Mouse (Mus musculus) hematopoietic stem cell, adult 5-6 weeks (primary cell): ENCODE data around the gene Cdh6. TPM values are rescaled to one million over a fixed set of nuclear protein-coding genes. Genes with fewer than 3 reads are reported as not detected.
A peak's percentile ranks its signal among the peaks of the same experiment; 100 is the strongest.

ENCODE experiments used
- ATAC-seq, 2 experiments: fragments of 125-278 bp in 1 of 2; replicated peaks in 1 of 2; 2 replicates each; pipeline ENCODE4 v1.8.0; 2016 to 2017; ENCODE audit warnings: inconsistent platforms in 2 of 2, mild to moderate bottlenecking in 2 of 2, moderate number of reproducible peaks in 2 of 2, low read depth in 1 of 2, moderate TSS enrichment in 1 of 2; ENCODE audit not compliant: low FRiP score in 2 of 2, poor library complexity in 2 of 2, severe bottlenecking in 2 of 2, insufficient read depth in 1 of 2, low TSS enrichment in 1 of 2
- total RNA-seq: library from RNA; stranded (forward); fragments of 172-1452, 232-1000 nt; gene quantifications from 2 replicates; pipeline ENCODE4 v1.2.3, GENCODE M21; 2017

Cdh6 gene
- total RNA-seq, 1 experiment from 2014 or later, result not detected

DNA sequence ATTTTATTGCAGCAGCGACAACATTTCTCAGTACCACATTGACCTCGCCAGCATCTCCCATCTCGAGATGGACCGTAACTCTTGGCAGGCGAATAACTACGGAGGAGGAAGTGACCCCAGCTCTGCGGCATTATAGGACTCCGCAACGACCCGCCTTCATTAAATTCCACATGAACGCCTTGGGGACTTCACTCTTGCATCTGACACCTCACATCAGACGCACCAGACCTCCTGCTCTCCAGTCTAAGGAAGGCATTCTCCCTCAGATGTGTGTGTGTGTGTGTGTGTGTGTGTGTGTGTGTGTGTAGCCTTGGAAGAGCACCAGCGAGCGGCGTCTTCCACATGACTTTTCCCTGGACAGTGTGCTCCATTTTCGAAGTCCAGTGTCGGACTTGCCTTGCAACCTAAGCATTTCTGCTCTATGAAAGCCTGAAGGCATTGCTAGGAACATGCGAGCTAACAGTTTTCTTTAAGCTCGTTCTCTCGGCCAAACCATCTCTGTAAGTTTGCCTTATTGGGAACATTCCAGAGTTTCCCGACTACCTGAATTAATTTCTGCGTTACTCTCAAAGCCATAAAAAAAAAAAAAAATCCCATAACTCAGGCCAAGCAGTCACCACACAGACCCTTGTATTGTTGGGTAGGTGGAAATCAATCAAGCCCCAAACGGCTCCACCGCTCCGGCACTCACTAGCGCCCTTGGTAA, 957 bp downstream of the Cdh6 start:
- ATAC-seq, result 0 out of 4 replicates have a peak, but pooled peaks have one; percentile 18 to 20

DNA sequence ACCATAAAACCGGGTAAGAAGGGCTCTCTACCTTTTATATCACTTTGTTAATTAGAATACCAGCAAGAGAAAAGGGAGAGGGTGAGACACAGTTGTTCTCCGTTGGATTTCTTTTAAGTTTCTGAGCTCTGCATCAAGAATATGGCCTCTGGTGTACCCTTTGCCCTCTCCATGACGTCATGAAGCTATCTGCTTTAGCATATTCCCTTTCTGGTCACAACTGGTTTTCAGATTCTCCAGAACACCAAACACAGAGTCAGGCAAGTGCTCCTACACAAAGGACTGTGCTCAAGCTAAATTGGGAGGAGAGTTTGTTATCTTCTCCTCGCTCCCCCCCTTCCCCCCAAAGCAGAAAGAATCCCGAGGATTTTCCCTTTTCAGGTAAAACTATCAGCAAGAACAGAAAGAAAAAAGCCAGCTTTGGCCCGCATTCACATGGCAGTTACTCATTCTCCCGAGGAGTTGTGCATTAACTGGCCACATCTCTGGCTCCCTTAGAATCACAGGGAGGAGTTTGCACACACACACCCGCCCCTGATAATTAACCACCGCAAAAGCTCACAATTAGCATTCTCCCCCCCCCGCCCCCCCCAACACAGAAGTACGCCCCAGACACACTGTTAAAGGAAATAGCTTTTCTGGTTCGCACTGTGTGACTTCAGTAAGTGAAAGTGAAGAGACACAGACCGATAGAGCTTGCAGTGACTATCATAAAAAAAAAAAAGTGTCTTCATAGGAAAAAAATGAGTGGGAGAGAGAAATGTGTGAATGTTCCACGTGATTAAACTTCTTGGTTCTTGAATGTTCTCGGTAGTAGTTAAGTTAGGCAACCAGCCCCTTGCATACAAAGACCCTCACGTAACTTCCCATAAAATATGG, 1.8 kb downstream of the Cdh6 start:
- no peak for ATAC-seq

DNA sequence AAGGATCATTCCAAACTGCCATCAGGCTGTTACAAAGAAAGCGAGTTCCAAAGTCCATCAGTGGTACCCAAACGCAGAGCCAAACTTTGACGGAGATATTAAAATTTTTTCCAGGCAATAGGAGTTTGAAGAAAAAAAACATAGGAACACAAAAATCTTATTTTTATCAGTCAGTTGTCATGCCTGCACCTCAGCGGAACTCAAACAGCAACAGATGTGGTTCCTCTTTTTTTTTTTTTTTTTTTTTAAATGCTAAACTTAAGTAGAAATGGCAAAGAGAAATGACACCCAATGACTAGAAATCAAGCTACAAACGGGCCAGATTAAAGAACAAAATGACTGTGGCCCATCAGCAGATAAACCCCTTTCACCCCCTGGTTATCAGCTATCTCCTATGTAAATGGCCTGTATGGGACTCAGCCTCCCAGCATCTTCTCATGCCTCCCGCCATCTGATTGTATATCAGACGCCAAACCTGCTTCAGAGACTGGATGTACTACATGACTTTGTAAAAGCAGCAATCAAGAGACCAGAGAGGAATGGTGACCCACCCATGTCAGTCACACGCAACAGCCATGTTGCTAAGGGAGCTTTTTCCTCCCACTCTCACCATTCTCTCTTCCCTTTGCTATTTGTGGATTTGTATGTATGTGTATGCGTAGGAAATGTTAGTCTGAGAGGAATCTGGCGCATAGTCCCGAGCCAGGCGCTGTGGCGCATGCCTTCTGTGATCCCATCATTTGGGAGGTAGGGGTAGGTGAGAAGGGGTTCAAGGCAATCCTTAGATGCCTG, 8.2 kb downstream of the Cdh6 start:
- ATAC-seq, result no peak

DNA sequence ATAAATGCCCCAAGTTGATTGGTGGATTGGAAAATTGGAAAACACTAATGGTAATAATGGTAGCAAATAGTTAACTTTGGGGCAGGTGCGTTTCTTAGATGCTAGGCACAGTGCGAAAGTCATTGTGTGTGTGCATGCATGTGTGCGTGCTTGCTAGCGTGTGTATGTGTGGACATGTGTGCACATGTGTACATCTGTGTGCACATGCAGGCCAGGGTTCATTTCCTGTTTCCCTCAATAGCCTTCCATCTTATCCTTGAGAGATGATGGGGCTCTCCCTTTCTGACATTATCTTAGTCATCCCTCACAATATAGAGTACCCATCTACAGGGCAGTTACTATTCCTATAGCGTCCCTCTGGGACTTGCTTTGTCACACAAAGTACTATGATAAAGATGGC, 17.7 kb downstream of the Cdh6 start:
- no peak for ATAC-seq

DNA sequence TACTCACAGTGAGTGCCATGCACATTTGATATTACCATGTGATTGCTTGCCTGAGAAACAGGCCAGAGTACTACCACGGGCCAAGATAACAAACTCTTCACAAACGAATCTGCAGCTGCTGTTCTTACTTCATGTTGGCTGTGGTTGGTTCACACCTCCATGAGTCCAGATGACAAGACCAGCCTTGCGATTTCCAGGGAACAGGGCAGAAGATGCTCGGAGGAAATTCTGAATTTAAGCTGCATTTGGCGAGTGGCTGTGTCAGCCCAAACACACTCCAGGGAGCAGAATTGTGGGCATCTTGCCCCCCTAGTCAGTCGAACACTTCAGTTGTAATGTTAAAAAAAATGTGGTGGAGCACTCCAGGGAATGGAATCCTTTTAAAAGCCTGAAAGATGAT, 18.1 kb downstream of the Cdh6 start:
- ATAC-seq, result no peak

DNA sequence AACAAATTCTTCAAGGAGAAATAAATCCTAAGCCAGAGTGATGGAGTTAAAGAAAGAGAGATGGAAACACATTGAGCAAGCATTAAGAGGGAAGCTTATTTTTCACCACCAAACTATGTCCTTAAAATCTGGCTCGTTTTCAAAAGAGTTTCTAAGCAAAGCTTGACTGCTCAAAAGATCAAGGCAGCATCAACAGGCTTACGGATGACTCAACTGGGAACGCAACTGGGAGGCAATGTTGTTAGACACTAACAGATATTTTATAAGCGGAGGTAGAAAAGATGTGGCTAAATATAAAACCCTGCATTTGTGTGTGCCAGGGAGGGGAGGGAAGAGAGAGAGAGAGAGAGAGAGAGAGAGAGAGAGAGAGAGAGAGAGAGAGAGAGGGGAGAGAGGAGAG, 31.5 kb downstream of the Cdh6 start:
- no peak for ATAC-seq

DNA sequence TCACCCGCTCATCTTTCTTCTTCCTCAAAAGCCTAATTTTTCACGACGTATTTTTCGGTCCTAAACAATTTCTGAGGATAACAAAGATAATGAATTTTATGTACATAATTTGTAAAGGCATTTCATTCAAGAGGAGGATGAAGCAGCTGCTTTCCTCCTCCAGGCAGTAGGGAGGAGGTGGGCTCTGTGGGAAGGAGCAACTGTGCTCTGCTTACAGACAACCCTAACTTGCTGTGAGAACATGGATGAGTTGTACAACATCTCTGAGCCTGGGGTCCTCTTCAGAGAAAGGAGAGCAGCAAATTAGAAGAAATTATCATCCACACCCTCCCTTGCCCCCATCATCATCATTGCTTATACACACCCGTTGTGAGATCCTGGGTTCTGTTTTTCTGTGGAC, 33.8 kb downstream of the Cdh6 start:
- no peak for ATAC-seq

DNA sequence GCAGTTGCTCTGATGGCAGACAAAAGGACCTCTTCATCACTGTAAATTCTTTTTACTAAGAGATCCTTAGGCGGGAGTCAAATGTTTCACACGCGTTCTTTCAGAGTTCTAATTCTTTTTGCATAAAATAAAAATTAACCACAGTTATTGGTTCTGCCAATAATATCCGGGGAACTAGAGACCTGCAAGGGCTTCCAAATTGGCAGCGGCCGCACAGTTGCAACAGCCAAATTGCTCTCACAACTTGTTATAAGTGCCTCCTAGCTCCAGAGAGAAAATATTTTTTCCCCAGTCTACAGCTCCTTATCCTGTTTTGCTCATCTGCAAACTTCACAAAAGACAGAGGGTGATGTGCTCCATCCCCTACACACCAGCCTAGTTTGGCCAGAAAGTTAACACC, 36.3 kb downstream of the Cdh6 start:
- no peak for ATAC-seq

DNA sequence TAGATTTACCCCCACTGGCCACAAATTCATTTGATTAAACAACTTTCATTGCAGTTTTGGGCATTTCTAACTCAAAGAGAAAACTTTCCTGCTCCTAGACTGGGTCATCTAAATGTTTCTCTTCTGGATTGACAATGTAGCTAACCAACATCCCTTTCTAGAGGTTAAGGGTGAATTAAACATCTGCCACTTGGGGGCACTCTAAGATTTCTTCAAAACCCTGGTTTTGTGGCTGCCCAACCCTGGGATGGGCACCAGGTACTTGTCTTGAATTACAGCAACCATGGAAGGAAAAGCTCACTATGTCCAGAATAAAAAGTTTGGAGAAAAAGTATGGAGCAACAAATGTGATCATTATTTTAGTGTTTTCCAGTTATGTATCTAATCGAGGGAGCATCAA, 39.4 kb downstream of the Cdh6 start:
- no peak; a peak in 1 of 4 replicates for ATAC-seq

DNA sequence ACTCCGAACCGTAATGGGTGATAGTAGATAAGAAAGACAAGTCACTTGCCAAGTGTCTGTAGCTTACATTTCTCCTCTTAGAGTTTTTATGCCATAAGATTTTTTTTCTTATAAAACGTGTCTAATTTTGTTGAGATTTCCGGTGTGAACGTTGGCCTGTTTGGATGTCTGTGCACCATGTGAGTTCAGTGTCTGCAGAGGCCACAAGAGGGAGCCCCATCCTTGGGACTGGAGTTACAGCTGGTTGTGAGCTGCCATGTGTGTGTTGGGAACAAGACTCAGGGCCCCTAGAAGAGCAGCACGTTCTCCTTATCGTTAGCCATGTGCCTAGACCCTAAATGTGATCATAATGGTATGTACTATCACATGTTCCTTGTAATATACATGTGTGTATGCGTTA, 40.1 kb downstream of the Cdh6 start:
- no peak for ATAC-seq

DNA sequence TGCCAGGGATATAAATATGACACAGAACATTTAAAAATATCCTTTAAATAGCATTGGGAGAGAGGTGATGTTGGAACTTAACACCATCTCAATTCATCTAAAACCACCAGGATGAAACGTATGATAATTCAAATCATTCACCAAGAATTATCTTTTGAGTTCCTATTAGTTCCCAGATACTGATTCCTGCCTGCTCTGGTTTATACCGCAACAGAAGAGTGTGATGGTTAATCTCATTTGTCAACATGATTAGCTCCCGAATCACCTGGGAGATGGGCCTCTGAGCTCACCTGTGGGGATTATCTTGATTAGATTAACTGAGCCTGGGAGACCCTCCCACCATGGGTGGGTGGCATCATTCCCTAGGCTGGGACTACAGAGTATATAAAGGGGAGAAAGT, 41.0 kb downstream of the Cdh6 start:
- ATAC-seq, result no peak

DNA sequence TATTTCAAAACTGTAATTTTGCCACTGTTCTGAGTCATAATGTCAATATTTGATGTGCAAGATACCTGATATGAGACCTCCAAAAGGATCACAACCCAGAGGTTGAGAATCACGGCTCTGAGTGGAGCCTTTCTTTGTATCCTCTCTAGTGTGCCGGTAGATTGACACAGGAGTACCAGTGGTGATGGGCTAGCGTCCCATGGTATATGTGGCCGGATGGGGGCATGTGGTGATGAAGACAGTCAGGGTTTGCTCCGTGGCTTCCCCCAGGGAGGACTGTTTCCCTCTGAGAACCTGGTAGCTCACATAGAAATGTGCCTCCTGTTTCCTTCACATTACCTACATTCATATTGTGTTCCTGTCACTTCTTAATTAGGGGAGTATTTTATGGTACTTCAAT, 43.2 kb downstream of the Cdh6 start:
- no peak for ATAC-seq

DNA sequence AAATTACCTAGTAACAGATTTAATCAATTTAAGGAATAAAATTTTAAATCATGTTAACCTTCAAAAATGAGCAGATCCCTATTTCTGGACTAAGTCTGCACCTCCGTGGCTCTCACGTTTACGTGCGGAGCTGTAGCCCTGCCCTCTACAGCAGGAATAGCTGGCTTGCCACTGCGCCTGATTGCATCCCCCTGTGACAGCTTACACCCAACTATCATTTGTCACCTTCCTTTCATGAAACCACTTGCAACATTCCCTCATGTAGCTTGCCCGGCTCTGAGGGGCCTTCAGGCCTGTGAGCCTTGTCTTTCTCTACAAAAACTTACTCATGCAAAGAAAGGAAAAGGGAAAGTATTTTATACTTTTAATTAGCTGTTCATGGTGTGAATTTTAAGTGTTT, 73.1 kb downstream of the Cdh6 start:
- no peak for ATAC-seq

DNA sequence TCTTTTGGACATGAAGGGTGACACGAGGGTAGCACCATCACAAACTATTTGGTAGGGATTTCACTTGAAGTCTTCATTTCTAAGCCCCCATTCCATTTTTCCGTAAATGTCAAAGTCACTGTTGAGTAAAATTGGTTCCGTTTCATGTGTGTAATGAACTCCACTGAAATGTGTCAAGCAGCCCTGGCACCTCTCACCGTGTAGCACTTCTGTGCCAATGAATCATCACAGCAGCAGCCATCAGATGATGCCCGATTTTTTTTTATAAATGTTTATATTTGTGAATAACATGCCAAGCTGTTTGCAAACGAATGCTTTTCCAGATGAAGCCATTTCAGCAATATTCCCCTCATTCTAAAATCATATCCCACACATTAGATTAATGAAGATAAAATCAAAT, 75.6 kb downstream of the Cdh6 start:
- no peak for ATAC-seq

DNA sequence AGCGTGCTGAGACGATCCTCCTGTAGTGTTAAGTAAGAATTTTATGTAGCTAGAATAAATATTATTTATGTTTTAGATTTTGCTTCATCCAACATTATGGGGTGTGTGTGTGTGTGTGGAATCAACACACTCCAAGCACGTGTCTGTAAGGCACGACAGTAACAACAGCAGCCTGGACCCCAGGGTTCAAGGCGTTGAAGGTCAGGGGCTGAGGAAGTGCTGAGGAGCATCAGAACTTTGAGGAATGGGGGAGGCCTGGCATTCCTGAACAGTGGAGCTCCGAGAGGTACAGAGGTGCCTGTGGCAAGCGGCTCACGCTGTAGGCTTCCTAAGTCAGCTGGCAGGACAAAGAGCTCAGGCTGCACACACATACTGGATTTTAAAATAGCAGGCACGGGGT, 78.1 kb downstream of the Cdh6 start:
- no peak for ATAC-seq

DNA sequence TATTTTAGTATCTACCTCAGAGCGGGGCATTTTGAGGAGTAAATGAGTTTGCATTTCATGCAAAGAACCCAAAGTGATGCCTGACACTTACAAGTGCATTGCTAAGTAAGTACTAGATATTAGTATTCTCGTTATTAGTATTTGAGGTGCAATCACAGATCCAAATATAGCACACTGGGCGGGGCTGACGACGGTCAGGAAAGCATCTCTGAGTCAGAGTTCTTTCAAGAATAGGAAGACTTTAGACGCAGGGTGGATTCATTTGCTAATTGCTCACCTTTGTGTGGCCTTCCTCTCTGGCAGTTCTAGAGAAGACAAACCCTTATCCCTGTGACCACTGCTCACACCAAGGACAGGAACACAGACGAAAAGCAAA, 78.6 kb downstream of the Cdh6 start:
- no peak for ATAC-seq

DNA sequence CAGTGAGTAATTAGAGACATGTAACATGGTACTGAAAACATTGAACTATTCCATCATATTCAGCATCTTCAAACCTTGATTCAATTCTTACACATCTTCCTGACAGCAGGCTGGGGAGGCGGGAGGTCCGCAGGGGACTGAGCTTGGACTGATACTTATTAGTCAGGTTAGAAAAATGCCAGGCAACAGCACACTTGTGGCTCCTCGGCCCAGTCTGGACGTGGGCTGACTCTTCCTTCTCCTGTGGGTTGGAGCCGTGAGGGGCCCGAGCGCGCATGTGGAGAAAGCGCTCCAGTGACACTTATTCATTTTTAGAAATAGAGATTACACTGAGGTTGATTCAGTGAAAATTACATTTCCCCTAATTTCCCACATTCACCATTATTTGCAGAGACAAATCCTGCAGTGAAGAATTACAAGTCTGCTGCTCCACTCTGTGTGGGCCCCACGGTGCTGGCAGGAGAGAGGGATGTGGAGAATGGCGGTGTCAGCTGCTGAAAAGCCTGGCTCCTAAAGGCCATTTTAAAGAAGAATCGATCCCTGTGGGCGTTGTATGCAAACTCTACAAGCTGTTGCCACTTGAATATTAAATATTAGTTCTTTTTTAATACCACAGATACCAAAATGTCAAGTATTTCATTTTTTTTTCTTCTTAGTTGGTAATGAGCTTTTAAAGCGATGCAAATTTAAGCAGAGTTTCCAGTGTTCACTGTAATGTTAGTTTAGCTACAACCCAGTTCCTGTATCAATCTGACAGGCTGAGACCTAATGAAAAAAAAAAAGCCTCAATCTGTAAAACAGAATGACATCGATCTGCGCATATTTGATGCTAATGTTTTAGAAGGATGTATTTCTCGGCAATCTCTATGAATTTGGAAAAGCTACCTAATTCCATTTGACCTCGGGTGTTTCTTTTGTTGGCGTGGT, 79.3 kb downstream of the Cdh6 start:
- ATAC-seq, result no peak
